Mouse (Mus musculus): ENCODE measurements at regions not wholly inside any gene's neighbourhood (a gene's known extent, or its start where the extent isn't known, plus 50 kb on each side); places are given as distances from the start of the nearest gene placed in this dataset.

GRCm38 (mm10) chr3:121618561-121618960 lies 52.0 kb upstream of the 4930432M17Rik start:
- no peak for DNase-seq

- DNase-seq: no peak
Observed at GRCm38 (mm10) chr3:121618161-121618560, 52.4 kb upstream of the 4930432M17Rik start.

- no peak for DNase-seq
Observed at GRCm38 (mm10) chr3:121617351-121617750, 53.2 kb upstream of the 4930432M17Rik start.

GRCm38 (mm10) chr3:121616075-121616474 lies 54.5 kb upstream of the 4930432M17Rik start:
- DNase-seq: no peak

GRCm38 (mm10) chr3:121614741-121615140 lies 55.8 kb upstream of the 4930432M17Rik start:
- no peak for DNase-seq

GRCm38 (mm10) chr3:121613224-121613623 lies 57.3 kb upstream of the 4930432M17Rik start:
- no peak for DNase-seq

GRCm38 (mm10) chr3:121609845-121610244 lies 60.7 kb upstream of the 4930432M17Rik start:
- DNase-seq: no peak

- peak; percentile 15 for DNase-seq
Observed at GRCm38 (mm10) chr3:121609090-121609489, 61.5 kb upstream of the 4930432M17Rik start.

- no peak for DNase-seq
Observed at GRCm38 (mm10) chr3:121604737-121605136, 65.8 kb upstream of the 4930432M17Rik start.

GRCm38 (mm10) chr3:121604081-121604480 lies 66.5 kb upstream of the 4930432M17Rik start:
- DNase-seq: no peak

GRCm38 (mm10) chr3:121602826-121603370 lies 67.7 kb upstream of the 4930432M17Rik start:
- DNase-seq: no peak

- peak; percentile 28 for DNase-seq
Observed at GRCm38 (mm10) chr3:121602082-121602561, 68.4 kb upstream of the 4930432M17Rik start.

GRCm38 (mm10) chr3:121600841-121601240 lies 68.6 kb upstream of the Slc44a3 start:
- no peak for DNase-seq

- no peak for DNase-seq
Observed at GRCm38 (mm10) chr3:121600388-121600787, 68.2 kb upstream of the Slc44a3 start.

- no peak for DNase-seq
Observed at GRCm38 (mm10) chr3:121597988-121598387, 65.8 kb upstream of the Slc44a3 start.

- DNase-seq: no peak
Observed at GRCm38 (mm10) chr3:121597203-121597602, 65.0 kb upstream of the Slc44a3 start.

GRCm38 (mm10) chr3:121594580-121594979 lies 62.4 kb upstream of the Slc44a3 start:
- DNase-seq: no peak

- DNase-seq: no peak
Observed at GRCm38 (mm10) chr3:121593598-121594117, 61.5 kb upstream of the Slc44a3 start.

GRCm38 (mm10) chr3:121593143-121593542 lies 60.9 kb upstream of the Slc44a3 start:
- no peak for DNase-seq

- no peak for DNase-seq
Observed at GRCm38 (mm10) chr3:121589494-121589885, 57.3 kb upstream of the Slc44a3 start.

GRCm38 (mm10) chr3:121588737-121589493 lies 56.7 kb upstream of the Slc44a3 start:
- no peak for DNase-seq

- DNase-seq: no peak
Observed at GRCm38 (mm10) chr3:121585306-121585705, 53.1 kb upstream of the Slc44a3 start.

GRCm38 (mm10) chr3:121584736-121585151 lies 52.5 kb upstream of the Slc44a3 start:
- no peak for DNase-seq

- no peak for DNase-seq
Observed at GRCm38 (mm10) chr3:121584317-121584716, 52.1 kb upstream of the Slc44a3 start.

All from kidney, adult 9 months (tissue).